Mouse (Mus musculus) lung, postnatal 25 days (tissue): ENCODE data around the gene Arhgap21.

ENCODE experiments used
- DNase-seq: peaks from one replicate; pipeline ENCODE4 v3.0.0; 2022; ENCODE audit warnings: low spot score

Gene Arhgap21

DNA sequence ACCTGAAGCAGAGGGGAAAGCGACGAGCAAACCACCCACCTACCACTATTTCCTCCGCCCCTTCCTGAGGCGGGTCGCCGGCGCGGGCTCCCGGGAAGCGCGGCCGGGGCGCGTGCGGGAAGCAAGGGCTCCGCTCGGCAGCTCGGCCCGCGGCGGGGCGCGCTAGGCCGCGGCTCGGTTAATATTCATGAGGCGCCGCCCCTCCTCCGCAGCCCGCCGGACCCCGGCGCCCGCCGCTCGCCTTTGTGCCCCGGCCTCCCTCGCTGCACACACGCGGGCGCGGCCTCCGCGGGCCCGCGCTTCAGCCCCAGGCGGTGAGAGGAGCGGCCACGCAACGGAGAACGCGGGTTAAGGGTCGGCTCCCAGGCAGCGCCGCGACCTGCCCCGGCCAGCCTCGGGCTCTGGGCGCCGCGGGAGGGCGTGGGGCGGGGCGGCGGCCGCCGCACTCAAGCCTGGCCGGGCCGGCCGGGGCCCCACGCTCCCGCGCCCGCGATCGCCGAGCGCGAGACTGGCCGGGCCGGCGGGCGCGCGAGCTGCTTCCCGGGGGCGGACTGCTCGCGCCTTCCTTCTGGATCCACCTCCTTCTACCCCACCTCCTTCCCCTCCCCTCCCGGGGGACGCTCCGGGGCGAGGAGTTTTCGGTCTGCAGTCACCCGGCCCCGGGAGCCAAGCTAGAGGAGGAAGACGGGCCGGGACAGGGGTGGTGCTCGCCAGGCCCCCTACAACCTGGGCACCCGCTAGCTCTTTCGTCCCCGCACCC is at the start of gene Arhgap21:
TSS of gene Arhgap21 (minus strand) at position 441 of the 760 bp plus-strand sequence.
- peak; percentile 76 for DNase-seq

GRCm38 (mm10) chr2:21016589-21016988 is 47.9 kb upstream of the Arhgap21 start:
- no peak for DNase-seq

DNA sequence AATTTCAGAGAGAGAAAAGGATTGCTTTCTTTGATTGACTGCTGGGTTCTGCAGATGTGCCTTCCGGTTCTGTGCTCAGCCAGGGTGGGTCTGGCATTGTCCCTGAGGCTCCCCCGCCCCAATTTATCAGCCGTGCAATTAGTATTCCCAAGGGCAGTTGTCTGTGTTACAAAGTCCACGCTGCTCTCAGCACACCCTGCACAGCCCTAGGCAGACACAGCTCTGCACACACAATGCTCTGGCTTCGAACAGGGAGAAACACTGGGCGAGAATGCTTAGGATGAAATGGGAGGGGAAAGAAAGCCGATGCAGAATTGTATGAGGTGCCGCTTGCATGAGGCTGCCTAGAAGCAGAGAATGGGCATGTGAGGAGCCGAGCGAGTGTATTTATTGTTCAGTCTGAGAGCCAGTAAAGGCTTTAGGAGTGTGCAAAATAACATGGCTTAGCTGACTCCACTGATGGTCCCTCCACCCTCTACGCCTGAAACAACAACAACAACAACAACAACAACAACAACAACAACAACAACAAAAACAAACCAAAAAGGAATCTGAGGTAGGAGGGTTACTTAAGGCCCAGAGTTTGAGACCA is 42.2 kb upstream of the Arhgap21 start:
- DNase-seq: no peak

DNA sequence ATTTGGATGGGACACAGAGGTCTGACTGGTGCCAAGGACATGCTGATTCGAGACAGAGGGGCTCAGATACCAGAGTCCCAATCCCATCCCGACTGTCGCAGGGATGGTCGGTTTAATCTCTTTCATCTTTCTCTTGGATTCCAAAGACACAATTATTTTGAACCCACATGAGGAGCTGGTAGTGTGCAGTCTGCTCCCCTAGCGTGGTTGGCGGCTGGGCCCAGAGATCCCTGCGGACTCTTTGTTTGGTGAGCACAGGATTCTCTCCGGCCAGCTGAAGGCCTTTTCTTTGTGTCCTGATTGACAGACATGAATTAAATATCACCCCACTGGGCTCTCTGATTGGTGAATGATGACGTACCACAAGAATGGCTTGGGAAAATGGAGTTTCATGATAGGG is 41.5 kb upstream of the Arhgap21 start:
- DNase-seq: no peak

- no peak for DNase-seq
These were observed 40.8 kb upstream of the Arhgap21 start for GRCm38 (mm10) chr2:21009258-21010140.

DNA sequence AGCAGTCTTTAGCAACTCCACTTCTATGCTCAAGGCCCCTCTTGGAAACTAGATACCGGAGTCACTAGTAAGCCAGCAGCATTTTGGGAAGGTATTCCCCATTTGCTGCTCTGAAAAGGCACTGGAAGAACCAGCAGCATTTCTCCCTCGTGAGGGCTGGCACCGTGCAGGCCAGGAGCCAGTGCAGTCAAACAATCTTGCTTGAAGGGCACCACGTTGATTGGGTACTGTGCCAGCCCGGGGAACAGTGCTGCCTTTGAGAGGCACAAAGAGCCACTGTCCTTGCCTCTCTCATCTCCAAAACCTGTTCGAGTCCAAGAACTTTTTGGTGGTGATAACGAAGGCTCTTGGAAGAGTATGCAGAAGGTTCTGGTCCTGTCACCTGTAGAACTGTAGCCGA is 33.9 kb upstream of the Arhgap21 start:
- DNase-seq: no peak

- DNase-seq: peak; percentile 3
These were observed 32.5 kb upstream of the Arhgap21 start for GRCm38 (mm10) chr2:21001156-21001555.

- peak; percentile 43 for DNase-seq
These were observed 26.9 kb upstream of the Arhgap21 start for GRCm38 (mm10) chr2:20995547-20995946.

DNA sequence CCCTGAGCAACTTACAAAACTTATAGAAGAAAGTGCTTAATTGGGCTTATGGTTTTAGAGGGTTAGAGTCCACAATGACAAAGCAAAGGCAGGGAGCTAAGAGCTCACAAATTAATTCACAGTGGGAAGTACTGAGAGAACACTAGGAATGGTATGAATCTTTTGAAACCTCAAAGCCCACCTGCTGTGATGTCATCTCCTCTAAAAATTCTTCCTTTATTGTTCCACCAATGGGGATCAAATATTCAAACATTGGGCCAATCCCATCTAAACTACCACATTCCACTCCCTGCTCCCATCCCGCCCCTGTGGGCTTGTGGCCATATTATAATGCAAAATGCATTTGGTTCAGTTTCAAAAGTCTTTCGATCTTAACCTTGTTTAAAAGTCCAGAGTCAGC is 22.8 kb upstream of the Arhgap21 start:
- no peak for DNase-seq

DNA sequence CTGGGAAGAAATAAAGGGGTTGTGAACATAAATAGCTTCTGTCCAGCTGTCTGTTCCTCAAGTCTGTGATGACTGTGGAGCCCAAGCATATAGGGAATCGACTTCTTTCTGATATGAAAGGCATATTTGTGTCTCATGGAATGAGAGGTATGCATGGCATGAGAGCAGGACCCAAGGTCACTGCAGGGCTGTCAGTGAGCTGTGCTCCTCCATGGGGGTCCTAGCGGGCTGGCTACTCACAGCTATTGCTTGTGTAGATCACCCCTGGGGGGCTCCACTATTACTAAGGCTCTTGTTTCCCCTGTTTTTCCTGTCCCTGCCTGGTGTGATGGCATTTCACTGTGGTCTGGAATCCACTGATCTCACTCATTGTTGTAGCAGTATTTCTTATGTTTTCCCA is 22.2 kb upstream of the Arhgap21 start:
- DNase-seq: no peak

DNA sequence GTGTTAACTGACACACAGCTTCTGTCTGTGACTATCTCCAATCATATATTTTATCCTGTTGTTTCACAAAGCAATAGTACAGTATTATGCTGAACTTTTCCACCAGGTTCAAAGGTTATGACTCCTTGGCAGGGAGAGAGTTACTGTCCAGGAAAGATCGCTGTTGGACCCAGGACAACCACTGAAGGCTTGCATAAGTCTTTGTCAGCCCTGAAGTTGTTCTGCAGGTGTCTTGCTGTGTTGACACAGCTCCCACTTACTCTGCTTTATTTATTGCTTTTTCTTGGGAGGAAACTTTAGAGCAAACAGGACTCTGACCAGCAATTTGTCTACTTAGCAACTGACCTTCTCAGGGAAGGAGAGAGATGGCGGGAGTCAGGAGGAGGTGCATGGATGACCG is 21.4 kb upstream of the Arhgap21 start:
- DNase-seq: no peak

GRCm38 (mm10) chr2:20987822-20988221 is 19.1 kb upstream of the Arhgap21 start:
- DNase-seq: no peak

GRCm38 (mm10) chr2:20978726-20979125 is 10.0 kb upstream of the Arhgap21 start:
- DNase-seq: no peak

DNA sequence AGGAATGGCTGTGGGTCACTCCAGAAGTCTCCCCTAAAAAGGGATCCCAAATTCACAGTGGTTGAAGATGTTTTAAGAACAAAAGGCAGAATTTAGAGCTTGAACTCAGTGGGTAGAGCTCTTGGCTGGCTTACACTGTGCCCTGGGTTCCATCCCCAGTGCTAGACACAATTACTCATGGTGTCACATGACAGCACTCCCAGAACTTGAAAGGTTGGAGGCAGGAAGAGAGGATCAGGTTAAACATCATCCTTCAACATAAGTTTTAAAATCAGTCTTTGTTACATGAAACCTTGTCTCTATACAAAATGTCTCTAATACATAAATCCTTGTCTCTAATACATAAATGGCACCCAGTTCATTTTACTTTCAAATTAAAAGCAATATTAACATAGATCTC is 8.4 kb upstream of the Arhgap21 start:
- DNase-seq: no peak

DNA sequence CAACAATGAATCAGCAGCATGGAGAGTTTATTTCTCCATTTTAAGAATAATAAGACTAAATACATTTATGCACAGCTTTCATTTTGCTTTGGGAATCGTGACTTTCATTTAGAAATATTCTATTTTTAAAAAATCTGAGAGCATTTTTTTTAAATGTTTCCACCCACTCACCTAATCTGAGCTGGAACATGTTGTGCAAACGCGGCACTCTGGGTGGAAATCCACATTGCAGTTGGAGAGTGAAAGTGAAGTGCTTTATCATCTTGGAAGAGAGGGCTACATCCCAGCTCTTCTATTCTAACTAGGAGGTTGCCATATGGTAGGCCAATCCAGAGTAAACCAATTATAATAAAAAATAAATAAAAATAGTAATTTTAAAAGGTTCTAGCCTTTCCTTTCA is 4.8 kb upstream of the Arhgap21 start:
- DNase-seq: peak; percentile 36

DNA sequence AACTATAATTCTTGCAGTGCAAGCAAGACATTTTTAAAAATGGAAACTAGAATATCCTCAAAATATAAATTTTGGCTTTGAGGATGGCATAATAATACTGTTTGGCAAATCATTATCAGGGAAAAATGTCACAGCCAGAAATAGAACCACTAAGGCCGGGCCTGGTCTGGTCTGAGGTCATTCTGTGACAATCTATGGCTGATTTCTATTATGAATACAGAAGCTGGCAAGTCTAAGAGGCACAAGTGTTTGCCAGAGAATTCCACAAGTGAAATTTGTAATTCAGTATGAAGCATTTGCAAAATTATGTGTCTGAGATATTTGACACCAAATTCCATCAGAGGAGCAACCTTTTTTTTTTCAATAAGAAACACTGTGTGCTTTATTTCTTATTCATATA is 3.5 kb upstream of the Arhgap21 start:
- DNase-seq: no peak

DNA sequence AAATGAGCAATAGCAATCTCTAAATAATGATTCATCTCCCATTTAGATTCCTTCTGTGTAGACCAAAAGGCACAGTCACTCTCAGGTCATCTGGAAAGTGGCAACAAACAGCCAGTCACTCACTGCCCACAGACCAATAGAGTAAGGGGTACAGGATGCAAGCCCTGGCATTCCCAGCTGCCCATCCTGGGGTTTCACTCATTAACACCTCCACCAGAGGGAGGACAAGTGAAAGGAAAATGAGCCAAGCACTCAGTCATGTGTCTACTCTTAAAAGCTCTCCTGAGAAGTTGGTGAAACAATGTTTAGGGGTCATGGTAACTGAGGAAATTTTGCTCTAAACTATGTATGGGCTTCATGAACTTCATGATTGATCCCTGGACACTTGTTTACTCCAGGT is 2.9 kb upstream of the Arhgap21 start:
- no peak for DNase-seq

DNA sequence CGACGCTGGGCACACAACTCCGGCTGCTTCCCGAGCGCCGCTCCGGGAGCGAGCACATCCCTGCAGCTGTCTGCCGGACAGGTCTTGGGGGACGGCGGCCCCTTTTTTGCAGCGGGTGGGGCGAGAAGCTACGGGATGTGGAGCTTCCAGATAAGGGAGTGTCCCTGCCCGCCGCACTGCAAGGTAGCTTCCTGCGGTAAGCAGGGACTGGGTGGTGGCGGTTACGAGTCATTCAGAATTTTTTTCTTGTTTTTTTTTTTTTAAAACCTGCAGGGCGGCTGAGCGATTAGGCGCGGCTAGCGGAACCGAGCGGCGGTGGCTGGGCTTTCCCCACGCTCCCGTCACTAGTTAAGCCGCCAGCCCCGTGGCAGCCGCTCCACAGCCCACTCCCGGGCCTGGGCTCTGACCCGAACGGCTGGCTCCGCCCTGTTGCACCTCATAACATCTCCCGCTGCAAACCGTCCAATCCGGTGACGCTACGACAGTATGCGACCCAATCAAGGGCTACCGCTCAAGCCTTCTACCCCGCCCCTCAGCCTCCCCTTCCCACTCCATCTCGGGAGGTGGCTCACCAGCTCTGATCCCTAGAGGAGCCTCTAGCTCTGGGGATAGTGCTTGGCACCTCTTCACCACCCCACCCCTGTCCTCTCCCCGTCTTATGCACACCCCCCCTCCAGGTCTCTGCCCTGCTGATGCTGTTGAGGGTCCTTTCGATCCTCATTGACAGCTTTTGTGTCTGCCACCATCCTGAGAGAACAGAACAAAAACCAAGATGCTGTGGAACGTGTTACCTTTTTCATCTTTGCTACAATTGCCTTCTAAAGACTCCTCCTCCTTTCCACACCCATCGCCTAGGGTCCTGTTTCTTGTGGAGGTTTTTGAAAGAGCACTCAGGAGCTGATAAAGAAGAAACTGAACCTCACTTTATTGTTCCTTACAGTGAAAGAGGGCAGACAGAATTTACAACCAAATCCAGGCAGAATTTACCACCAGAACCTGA is 820 bp upstream of the Arhgap21 start:
- peak; percentile 97 for DNase-seq

DNA sequence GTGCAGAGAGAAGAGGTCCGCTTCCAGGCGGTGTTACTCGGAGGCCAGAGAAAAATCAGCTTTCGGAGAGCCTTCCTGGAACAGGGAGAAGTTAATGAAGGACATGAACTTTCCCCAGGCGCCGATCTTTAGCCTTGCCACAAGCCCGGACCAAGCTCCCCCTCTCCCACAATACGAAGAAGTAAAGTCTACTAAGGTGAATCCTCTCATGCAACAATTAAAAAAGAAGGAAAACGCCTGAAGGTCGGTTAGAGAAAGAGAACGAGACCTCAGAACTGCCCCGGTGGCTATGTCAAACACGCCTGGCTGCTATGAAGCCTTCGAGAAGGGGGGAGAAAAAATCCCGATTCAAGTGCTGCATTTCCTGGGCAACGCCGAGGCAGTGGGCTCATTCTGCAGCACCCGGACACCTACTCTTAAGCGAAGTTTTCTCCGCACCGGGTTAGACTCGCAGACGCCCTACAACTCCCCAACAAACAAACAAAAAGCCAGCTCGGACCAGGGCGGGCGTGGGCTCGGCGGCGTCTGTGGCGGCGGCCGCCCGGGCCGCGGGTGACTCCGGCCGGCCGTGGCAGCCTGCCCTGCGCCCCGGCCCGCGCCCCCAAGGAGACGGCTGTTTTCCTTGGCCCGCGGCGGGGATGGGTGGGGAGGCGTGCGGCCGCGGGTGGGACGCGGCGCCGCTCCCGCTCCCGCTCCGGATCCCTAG is 882 bp downstream of the Arhgap21 start:
- peak; percentile 29 for DNase-seq

GRCm38 (mm10) chr2:20967101-20967645 is 1.5 kb downstream of the Arhgap21 start:
- no peak for DNase-seq
